Mouse (Mus musculus) monocyte, adult 59 days (primary cell): ENCODE data around the gene Hoxc11. TPM values are rescaled to one million over a fixed set of nuclear protein-coding genes. Genes with fewer than 3 reads are reported as not detected.

Source experiments
- total RNA-seq, 2 experiments: library from RNA; stranded (reverse); gene quantifications; one replicate each; pipeline ENCODE4 v1.2.4; 2023

Hoxc11 gene
- total RNA-seq = not detected

GRCm38 (mm10) chr15:102954192-102955006 is at the start of gene Hoxc11:
TSS of gene Hoxc11 (plus strand) at chr15:102954427.

GRCm38 (mm10) chr15:102921053-102922011 is 32.9 kb upstream of the Hoxc11 start, which contains the start of gene Hoxc13:
TSS of gene Hoxc13 (plus strand) at chr15:102921103.

GRCm38 (mm10) chr15:102936279-102936972 is 17.8 kb upstream of the Hoxc11 start, which contains the start of gene Hoxc12:
TSS of gene Hoxc12 (plus strand) at chr15:102936757.

GRCm38 (mm10) chr15:102966776-102967311 is 12.6 kb downstream of the Hoxc11 start, which contains the start of gene Hoxc10:
TSS of gene Hoxc10 (plus strand) at chr15:102966796.

DNA sequence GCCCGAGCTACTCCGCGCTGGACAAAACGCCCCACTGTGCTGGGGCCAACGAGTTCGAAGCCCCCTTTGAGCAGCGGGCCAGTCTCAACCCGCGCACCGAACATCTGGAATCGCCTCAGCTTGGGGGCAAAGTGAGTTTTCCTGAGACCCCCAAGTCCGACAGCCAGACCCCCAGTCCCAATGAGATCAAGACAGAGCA is 13.0 kb downstream of the Hoxc11 start, which contains the start of gene Hoxc5:
Hoxc5 (plus strand) TSS at position 132 of the 199 bp plus-strand sequence.

GRCm38 (mm10) chr15:102976171-102976570 is 21.9 kb downstream of the Hoxc11 start, which contains the start of gene Hoxc9:
TSS of gene Hoxc9 (plus strand) at chr15:102976439.

DNA sequence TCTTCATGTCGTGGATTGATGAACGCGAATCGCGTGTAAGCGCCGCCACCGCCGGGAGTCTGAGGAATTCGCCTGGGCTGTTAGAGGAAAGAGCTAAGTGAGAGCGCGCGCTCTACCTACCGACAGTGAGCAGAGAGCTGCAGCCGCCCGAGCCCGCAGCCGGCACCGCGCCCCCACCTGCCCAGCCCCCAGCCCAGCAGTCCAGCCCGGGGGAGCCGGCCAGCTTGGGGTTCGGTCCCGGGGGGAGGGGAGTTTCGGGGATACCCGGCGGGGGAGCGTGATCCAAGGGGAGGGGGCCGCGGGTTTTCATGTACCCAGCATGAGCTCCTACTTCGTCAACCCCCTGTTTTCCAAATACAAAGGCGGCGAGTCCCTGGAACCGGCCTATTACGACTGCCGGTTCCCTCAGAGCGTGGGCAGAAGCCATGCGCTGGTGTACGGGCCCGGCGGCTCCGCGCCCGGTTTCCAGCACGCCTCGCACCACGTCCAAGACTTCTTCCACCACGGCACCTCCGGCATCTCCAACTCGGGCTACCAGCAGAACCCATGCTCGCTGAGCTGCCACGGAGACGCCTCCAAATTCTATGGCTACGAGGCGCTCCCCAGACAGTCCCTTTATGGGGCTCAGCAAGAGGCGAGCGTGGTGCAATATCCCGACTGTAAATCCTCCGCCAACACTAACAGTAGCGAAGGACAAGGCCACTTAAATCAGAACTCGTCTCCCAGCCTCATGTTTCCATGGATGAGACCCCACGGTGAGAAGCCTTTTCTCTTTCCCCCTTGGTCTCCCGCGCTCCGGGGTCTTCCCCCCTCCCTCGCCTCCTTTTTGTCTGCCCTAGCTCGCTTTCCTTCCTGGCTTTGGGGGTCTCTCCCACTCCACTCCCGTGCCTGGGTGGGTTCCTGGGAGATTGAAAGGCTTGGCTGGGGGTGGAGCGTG is 36.5 kb downstream of the Hoxc11 start, which contains the start of gene Hoxc8:
Hoxc8 (plus strand) TSS at position 147 of the 937 bp plus-strand sequence.

GRCm38 (mm10) chr15:102997939-102998355 is 43.7 kb downstream of the Hoxc11 start, which contains the start of gene Hoxc6:
TSS of gene Hoxc6 (plus strand) at chr15:102998257.

Other genes with a start within 250 kb of the Hoxc11 start
- gene Calcoco1, start 232.2 kb upstream of the Hoxc11 start, total RNA-seq = 10 to 100 TPM; 33.0 to 34.0 TPM
- not detected for gene Hoxc13, start 33.3 kb upstream of the Hoxc11 start, total RNA-seq
- not detected for gene Hoxc12, start 17.7 kb upstream of the Hoxc11 start, total RNA-seq
- not detected for gene Hoxc10, start 12.4 kb downstream of the Hoxc11 start, total RNA-seq
- gene Hoxc5, start 13.0 kb downstream of the Hoxc11 start, total RNA-seq = not detected
- gene Hoxc9, start 22.0 kb downstream of the Hoxc11 start, total RNA-seq = not detected
- gene Hoxc8, start 36.2 kb downstream of the Hoxc11 start, total RNA-seq = not detected
- gene Hoxc6, start 43.8 kb downstream of the Hoxc11 start, total RNA-seq = under 1 TPM in 1 of 2 experiments, not detected in 1; 0.33 TPM
- under 1 TPM in 1 of 2 experiments, not detected in 1; 0.24 TPM for gene Hoxc4, start 64.5 kb downstream of the Hoxc11 start, total RNA-seq
- gene Smug1, start 212.7 kb downstream of the Hoxc11 start, total RNA-seq = 1 to 10 TPM; 3.2 to 3.5 TPM